Mouse (Mus musculus): ENCODE results near the gene Olfm4. TPM values are rescaled to one million over a fixed set of nuclear protein-coding genes. Genes with fewer than 3 reads are reported as not detected.

The Olfm4 gene
- polyA plus RNA-seq, 1 experiment, result not detected

DNA sequence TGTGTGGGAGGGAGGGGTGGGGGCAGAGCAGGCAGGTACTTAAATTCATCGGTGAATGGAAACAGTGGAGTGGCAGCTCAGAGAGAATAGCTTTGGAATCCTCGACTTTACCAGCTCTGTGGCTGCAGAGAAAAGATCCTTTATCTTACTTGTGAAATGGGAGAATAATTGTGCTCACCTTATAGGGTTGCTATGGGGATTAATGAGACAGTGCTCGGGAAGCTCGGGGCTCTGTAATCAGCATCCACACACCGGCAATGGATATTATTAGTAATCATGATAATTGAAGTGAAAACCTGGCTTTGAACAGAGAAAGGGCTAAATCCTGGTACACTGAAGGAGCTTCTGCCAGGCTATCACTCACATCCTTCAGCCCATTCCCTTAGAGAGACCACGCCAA is 31.1 kb downstream of the Olfm4 start:
- Histone ChIP-seq H3K4me1 (ENCODE audit: control insufficient read depth, insufficient read depth, low read length) (no peaks in the 10 kb centered on the region), H3K27ac (ENCODE audit: insufficient read depth, low read depth, low read length) (no peak overlapping the region), H3K4me3 (ENCODE audit: insufficient read depth, low read length) (no peak overlapping the region)
- TF ChIP-seq CTCF (IDR thresholded peaks at IDR 0.05; ENCODE audit: low read depth, low read length) (no peak), POLR2A (IDR thresholded peaks at IDR 0.05; ENCODE audit: borderline replicate concordance, low read depth, low read length) (no peak)

DNA sequence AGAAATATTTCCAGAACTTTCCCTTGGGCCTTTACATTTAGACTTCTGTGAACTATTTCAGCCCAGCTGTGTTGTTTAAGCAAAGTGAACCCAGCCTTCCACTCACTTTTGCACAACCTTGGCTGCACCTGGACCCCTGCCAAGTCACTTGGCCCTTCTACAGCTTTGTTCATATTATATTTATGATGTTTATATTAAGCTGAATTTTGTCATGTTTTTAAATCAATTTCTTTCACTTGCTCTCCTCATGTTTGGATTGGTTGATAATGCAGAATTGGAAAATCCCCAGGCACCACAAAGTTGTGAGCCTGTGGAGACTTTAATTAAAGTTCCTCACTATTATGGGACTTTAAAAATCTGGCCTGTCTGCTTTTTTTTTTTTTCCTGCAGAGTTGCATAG is 32.2 kb downstream of the Olfm4 start:
- Histone ChIP-seq H3K4me3 (ENCODE audit: insufficient read depth, low read length) (no peak overlapping the region), H3K4me1 (ENCODE audit: control insufficient read depth, insufficient read depth, low read length) (no peaks in the 10 kb centered on the region), H3K27ac (ENCODE audit: insufficient read depth, low read depth, low read length) (no peak overlapping the region)
- no peak for TF ChIP-seq CTCF (IDR thresholded peaks at IDR 0.05; ENCODE audit: low read depth, low read length)
- no peak for TF ChIP-seq POLR2A (IDR thresholded peaks at IDR 0.05; ENCODE audit: borderline replicate concordance, low read depth, low read length)

DNA sequence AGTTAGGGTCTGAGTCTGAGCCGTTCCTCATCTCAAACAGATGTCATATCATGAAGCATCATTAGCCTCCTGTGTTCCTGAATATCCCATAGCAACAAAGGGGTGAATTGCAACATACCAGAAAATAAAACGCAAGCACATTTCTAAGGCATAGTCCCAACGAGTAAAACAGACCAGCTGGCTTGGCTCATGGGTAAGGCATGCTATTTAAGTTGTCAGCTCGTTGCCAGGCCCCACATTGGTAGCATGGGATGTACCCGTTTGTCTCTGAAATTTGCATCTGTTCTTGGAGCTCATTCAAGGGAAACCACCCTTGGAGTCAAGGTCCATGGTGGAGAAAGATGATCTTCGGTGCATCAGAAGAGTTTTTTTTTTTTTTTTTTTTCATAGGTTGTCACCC is 42.2 kb downstream of the Olfm4 start:
- H3K4me1 ChIP-seq (ENCODE audit: control insufficient read depth, insufficient read depth, low read length), result no peaks in the 10 kb centered on the region
- H3K27ac ChIP-seq (ENCODE audit: insufficient read depth, low read depth, low read length), result no peak overlapping the region
- TF ChIP-seq CTCF (IDR thresholded peaks at IDR 0.05; ENCODE audit: low read depth, low read length) (no peak), POLR2A (IDR thresholded peaks at IDR 0.05; ENCODE audit: borderline replicate concordance, low read depth, low read length) (no peak)
- H3K4me3 ChIP-seq (ENCODE audit: insufficient read depth, low read length), result no peak overlapping the region

DNA sequence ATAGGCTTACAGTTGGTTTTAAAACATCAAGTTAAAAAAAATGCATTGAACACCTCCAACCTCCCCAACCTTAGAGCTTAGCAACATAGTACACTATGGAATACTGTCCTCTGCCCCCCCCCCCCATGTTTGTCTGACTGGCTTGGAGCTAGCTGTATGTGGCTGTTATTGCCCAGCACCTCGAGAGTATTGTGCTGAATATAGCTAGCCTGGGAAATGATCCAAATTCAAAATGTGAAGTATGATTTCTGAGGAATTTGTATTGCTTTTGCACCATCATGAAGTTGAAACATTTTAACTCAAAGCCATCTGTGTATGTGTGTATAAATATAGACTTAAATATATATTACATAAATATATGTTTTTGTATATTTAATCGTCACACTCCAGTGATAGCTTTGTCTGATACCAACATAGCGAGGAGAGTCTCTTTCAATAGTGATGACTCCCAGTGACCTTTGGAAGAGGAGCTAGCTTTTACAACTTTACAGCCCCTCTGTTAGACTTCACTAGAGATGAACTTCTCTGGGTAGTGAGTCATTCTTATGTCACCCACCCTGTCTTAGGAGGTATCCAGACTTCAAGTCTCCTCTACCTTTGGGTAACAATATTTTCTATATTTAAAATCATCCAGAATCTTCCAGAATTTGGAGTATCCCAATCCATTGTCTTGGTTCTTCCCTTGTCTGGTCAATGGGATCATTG is 45.6 kb downstream of the Olfm4 start:
- no peak overlapping the region for H3K4me3 ChIP-seq (ENCODE audit: insufficient read depth, low read length)
- H3K4me1 ChIP-seq (ENCODE audit: control insufficient read depth, insufficient read depth, low read length), result no peaks in the 10 kb centered on the region

DNA sequence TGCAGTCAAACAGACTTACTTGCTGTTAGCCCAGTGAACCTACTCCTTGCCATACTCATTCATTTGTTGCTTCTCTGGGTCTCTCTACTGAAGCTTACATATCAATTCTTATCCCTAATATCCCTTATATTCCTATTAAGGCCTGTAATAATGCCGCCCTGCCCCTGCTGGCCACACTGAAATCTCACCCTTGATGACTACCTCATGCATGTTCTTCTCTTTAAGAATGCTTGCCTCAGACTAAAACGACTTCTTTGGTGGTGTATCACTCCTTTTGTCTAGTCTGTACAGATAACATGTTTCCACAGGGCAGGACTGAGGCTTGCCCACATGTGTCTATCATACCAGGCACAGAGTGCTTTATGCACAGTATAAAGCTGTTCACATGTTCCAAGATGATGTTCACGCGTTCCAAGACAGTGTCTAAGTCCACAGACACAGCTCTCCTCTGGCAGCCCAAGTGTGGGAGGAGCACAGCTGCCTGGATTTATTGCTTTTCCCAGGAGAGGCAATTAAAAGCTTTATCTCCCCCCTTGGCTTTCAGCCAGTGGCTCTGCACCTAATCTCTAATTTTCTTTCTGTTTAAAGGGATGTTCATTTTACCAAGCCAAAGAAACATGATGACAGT is 55.9 kb downstream of the Olfm4 start:
- Histone ChIP-seq H3K27ac (ENCODE audit: insufficient read depth, low read depth, low read length) (no peak overlapping the region), H3K4me1 (ENCODE audit: control insufficient read depth, insufficient read depth, low read length) (no peaks in the 10 kb centered on the region), H3K4me3 (ENCODE audit: insufficient read depth, low read length) (no peak overlapping the region)
- TF ChIP-seq CTCF (IDR thresholded peaks at IDR 0.05; ENCODE audit: low read depth, low read length) (no peak), POLR2A (IDR thresholded peaks at IDR 0.05; ENCODE audit: borderline replicate concordance, low read depth, low read length) (no peak)

More for the DNA sequence above, 45.6 kb downstream of the Olfm4 start:
- TF ChIP-seq POLR2A (IDR thresholded peaks at IDR 0.05; ENCODE audit: borderline replicate concordance, low read depth, low read length) (no peak), CTCF (IDR thresholded peaks at IDR 0.05; ENCODE audit: low read depth, low read length) (no peak)
- H3K27ac ChIP-seq (ENCODE audit: insufficient read depth, low read depth, low read length), result no peak overlapping the region

DNA sequence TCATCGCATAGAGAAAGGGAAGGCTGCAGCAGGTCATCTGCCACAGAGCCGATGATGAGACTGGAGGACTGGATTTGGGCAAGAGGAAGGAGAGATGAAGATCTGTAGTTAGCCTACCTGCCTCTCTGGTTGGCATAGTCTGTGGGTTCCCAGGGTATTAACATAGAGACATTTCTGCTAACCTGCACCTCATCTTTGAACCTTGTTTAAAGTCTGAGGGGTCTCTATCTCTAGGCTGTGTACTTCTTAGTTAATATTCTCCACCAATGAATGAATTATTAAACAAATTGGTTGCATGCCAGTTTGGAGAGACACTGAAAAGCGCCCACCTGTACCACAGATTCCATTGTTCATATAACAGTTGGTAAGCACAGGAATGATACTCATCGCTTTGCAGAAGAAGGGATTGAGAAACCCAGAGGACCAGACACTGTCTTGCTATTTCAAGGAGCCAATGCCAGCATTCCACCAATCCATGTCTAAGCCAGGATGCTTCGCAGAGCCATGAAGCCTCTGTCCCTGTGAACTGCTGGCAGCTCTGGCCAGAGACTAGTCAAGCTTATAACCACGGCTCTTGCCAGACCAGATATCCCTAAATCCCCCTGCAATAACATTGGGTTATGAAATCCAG is 62.3 kb downstream of the Olfm4 start:
- Histone ChIP-seq H3K4me3 (ENCODE audit: insufficient read depth, low read length) (no peak overlapping the region), H3K4me1 (ENCODE audit: control insufficient read depth, insufficient read depth, low read length) (no peaks in the 10 kb centered on the region), H3K27ac (ENCODE audit: insufficient read depth, low read depth, low read length) (no peak overlapping the region)
- TF ChIP-seq CTCF (IDR thresholded peaks at IDR 0.05; ENCODE audit: low read depth, low read length) (no peak), POLR2A (IDR thresholded peaks at IDR 0.05; ENCODE audit: borderline replicate concordance, low read depth, low read length) (no peak)

DNA sequence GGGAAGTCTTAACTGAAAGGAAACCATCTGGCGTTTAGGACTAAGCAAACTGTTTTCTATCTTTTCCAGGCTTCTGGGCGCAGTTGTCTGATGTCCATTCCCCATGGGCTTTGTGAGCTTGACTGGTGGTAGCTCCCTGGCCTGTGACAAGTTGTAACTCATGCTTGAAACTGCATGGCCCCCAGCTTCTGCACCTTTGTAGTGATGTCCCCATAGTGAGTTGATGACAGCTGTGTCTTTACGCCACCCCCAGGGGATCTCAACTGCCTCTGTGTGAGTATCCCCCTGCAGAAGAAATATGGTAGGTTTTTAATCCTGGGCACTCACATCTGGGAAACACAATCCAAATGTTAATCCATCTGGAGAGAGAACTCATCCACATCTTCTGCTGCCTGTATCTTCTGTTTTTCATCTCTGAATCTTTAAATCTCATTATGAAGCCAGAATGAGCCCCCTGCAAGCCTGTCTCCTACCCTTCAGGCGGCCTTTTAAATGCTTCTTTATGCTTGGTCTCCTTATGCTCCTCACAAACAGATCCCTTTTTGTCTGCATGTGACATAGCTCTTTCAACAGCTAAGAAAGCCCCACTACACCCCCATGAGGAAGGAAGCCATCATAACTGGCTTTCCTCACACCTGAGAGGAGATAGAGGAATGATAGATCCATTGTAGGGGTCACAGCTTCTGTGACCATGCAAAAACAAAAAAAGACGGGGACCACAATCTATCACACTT is 63.7 kb downstream of the Olfm4 start:
- no peak overlapping the region for H3K27ac ChIP-seq (ENCODE audit: insufficient read depth, low read depth, low read length)
- TF ChIP-seq CTCF (IDR thresholded peaks at IDR 0.05; ENCODE audit: low read depth, low read length) (no peak), POLR2A (IDR thresholded peaks at IDR 0.05; ENCODE audit: borderline replicate concordance, low read depth, low read length) (no peak)
- H3K4me1 ChIP-seq (ENCODE audit: control insufficient read depth, insufficient read depth, low read length), result no peaks in the 10 kb centered on the region
- H3K4me3 ChIP-seq (ENCODE audit: insufficient read depth, low read length), result no peak overlapping the region

DNA sequence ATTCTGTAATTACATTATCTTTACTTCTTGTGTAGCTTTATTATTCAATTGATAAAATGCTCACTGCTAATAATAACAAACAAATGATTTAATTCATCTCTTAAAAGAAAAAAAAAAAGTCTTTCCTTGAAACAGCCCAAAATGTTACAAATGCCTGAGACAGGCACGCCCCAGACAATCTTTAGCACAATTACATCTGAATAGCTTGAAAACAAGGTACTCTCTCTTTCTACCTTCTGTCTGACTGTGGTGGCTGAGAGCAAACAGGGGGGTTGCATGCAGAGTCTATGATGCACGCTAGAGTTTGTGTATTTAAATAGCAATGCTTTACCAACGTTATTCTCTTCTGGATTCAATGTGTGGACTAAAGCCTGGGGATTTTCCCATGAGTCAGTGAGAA is 71.8 kb downstream of the Olfm4 start:
- no peaks in the 10 kb centered on the region for H3K4me1 ChIP-seq (ENCODE audit: control insufficient read depth, insufficient read depth, low read length)
- H3K4me3 ChIP-seq (ENCODE audit: insufficient read depth, low read length), result no peak overlapping the region
- TF ChIP-seq POLR2A (IDR thresholded peaks at IDR 0.05; ENCODE audit: borderline replicate concordance, low read depth, low read length) (no peak), CTCF (IDR thresholded peaks at IDR 0.05; ENCODE audit: low read depth, low read length) (no peak)
- H3K27ac ChIP-seq (ENCODE audit: insufficient read depth, low read depth, low read length), result no peak overlapping the region

DNA sequence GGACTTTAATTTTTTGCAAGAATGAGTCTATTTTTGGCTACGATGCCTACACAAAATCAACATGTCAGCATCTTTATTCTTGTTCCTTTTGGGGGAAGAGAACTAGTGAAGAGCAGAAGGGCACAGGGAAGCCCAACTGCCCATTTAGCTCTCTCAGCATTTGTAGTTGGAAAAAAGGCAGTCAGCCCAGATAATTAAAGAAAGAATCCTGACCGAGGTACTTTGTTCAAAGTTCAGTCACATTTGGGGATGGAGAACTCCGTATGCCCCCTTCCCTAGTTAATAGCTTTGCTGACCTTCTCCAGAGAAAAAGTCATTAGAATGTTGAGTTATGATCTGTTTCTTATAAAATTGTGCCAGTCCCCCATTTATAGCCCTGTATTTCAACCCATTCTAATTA is 77.8 kb downstream of the Olfm4 start:
- Histone ChIP-seq H3K27ac (ENCODE audit: insufficient read depth, low read depth, low read length) (no peak overlapping the region), H3K4me3 (ENCODE audit: insufficient read depth, low read length) (no peak overlapping the region), H3K4me1 (ENCODE audit: control insufficient read depth, insufficient read depth, low read length) (no peaks in the 10 kb centered on the region)
- no peak for TF ChIP-seq POLR2A (IDR thresholded peaks at IDR 0.05; ENCODE audit: borderline replicate concordance, low read depth, low read length)
- TF ChIP-seq CTCF (IDR thresholded peaks at IDR 0.05; ENCODE audit: low read depth, low read length), result no peak
